Mouse (Mus musculus) stomach, embryonic 14.5 days (tissue): ENCODE measurements around the gene Zfp658. TPM values are rescaled to one million over a fixed set of nuclear protein-coding genes. Genes with fewer than 3 reads are reported as not detected.

Experiments
- ATAC-seq: fragments of 200-750 bp; cut with Nextera tagmentation; 2 replicates; pipeline ENCODE4 v1.8.0; 2017; ENCODE audit warnings: low read depth, moderate TSS enrichment; ENCODE audit not compliant: insufficient number of reproducible peaks, insufficient read depth, low FRiP score
- H3K27ac ChIP-seq: fragments of 300-500 bp; sonication (generic); 2 replicates; pipeline ENCODE4 v1.5.1; 2014; ENCODE audit warnings: mild to moderate bottlenecking, low read length, moderate library complexity, mixed read lengths
- H3K27me3 ChIP-seq: fragments of 300-500 bp; sonication (generic); 2 replicates; pipeline ENCODE4 v1.6.1; 2014; ENCODE audit warnings: low read length, control low read depth, mixed read lengths; ENCODE audit not compliant: control insufficient read depth, insufficient read depth
- H3K36me3 ChIP-seq: fragments of 300-500 bp; sonication (generic); 2 replicates; pipeline ENCODE4 v1.6.1; 2014; ENCODE audit warnings: mild to moderate bottlenecking, control low read depth, low read length, moderate library complexity, mixed read lengths; ENCODE audit not compliant: control insufficient read depth, insufficient read depth
- H3K4me1 ChIP-seq: fragments of 300-500 bp; sonication (generic); 2 replicates; pipeline ENCODE4 v1.6.1; 2014; ENCODE audit warnings: low read length, control low read depth, mixed read lengths; ENCODE audit not compliant: control insufficient read depth, insufficient read depth
- H3K4me2 ChIP-seq: fragments of 300-500 bp; sonication (generic); replicated peaks from 2 replicates; pipeline ENCODE4 v1.6.1; 2014; ENCODE audit warnings: low read depth, low read length, control low read depth
- H3K4me3 ChIP-seq: fragments of 300-500 bp; sonication (generic); 2 replicates; pipeline ENCODE4 v1.5.1; 2014; ENCODE audit warnings: low read depth, low read length, control low read depth
- H3K9ac ChIP-seq: fragments of 300-500 bp; sonication (generic); replicated peaks from 2 replicates; pipeline ENCODE4 v1.6.1; 2014; ENCODE audit warnings: low read depth, mild to moderate bottlenecking, control low read depth, low read length, moderate library complexity, mixed read lengths
- H3K9me3 ChIP-seq: fragments of 300-500 bp; sonication (generic); 2 replicates; pipeline ENCODE4 v1.6.1; 2016; ENCODE audit warnings: low read depth, low read length, control low read depth; ENCODE audit not compliant: control insufficient read depth
- WGBS: fragments of 180-500 bp; shearing (Covaris S2); extraction: QIAGEN DNeasy Blood & Tissue Kit; methylation state at CpG from one replicate; pipeline ENCODE4 v1.1.7; 2014; 5-methylcytosine and 5-hydroxymethylcytosine counted together
- polyA plus RNA-seq: library from polyadenylated mRNA; unstranded; fragments of >200 nt; fragmentation: Nextera tagmentation; extraction: Ambion mirVana; gene quantifications from 2 replicates; pipeline ENCODE4 v1.2.1, GENCODE M21; 2014

The Zfp658 gene
- 3.2 and 5.0 TPM in 2 replicates for polyA plus RNA-seq

- Histone ChIP-seq H3K36me3 (peaks cover 10% of the 10 kb centered on the region), H3K4me2 (peak within 1 kb of the TSS; percentile 79), H3K27ac (peak within 1 kb of the TSS; percentile 61), H3K27me3 (no peaks in the 10 kb centered on the region), H3K4me3 (peak within 1 kb of the TSS; percentile 72), H3K9me3 (no peaks in the 10 kb centered on the region), H3K9ac (peak within 1 kb of the TSS; percentile 81), H3K4me1 (peaks cover 7% of the 10 kb centered on the region; the same call in 1 of the 2 replicates)
- WGBS, result under 1% methylated on average over 27 of the region's 27 CpGs
- peak; percentile 86; the same call in 1 of the 2 replicates for ATAC-seq
These were observed at the start of gene Zfp658 for GRCm38 (mm10) chr7:43562006-43562633. Zfp658 (plus strand) TSS chr7:43562256.

DNA sequence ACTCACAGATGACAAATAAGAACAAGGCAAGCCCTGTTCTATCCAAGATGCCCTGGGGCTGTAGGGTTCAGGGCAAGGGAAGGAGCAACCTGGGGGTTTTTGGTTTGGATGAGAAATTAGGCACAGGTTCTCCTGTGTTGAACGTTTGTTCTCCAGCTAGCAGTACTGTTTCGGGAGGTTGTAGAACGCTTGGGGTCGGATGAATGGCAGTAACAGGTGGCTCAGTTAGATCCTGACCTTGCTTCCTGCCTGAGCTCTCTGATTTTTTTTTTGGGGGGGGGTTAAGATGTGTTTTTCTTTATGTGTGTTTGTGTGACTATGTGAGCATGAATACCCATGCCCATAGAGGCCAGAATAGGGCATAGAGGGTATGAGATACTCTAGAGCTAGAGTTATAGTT lies 49.5 kb upstream of the Zfp658 start:
- Histone ChIP-seq H3K4me1 (no peaks in the 10 kb centered on the region), H3K4me2 (no peak overlapping the region), H3K4me3 (no peak overlapping the region), H3K27ac (no peak overlapping the region), H3K27me3 (no peaks in the 10 kb centered on the region), H3K9me3 (no peaks in the 10 kb centered on the region), H3K36me3 (no peaks in the 10 kb centered on the region), H3K9ac (no peak overlapping the region)
- 84% methylated on average over 4 of the region's 4 CpGs for WGBS
- ATAC-seq, result no peak

DNA sequence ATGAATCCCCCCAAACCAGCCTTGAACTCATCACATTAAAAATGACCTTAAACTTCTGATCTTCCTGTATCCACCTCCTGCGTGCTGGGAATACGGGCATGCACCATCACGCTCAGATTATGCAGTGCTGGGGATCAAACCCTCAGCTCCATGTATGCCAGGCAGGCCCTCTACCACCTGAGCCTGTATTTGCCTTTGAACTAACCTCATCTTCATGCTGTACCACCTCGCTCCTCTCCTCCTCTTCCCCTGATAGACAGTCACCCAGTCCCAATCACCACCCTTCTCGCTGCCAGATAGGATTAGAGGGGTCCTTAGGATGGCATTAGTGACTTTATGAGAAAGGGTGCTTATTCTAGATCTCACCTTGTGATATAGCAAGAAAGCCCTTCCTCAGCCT lies 47.0 kb upstream of the Zfp658 start:
- Histone ChIP-seq H3K9me3 (no peaks in the 10 kb centered on the region), H3K4me3 (no peak overlapping the region), H3K27me3 (no peaks in the 10 kb centered on the region), H3K9ac (no peak overlapping the region), H3K36me3 (no peaks in the 10 kb centered on the region), H3K4me1 (no peaks in the 10 kb centered on the region), H3K27ac (no peak overlapping the region), H3K4me2 (no peak overlapping the region)
- 76% methylated on average over 5 of the region's 5 CpGs for WGBS
- ATAC-seq, result no peak

- Histone ChIP-seq H3K27ac (no peak overlapping the region), H3K9ac (no peak overlapping the region), H3K36me3 (no peaks in the 10 kb centered on the region), H3K4me3 (no peak overlapping the region), H3K4me1 (no peaks in the 10 kb centered on the region), H3K4me2 (no peak overlapping the region), H3K9me3 (no peaks in the 10 kb centered on the region), H3K27me3 (no peaks in the 10 kb centered on the region)
- no peak for ATAC-seq
- WGBS, result 82% methylated on average over 15 of the region's 15 CpGs
These were observed 43.7 kb upstream of the Zfp658 start for GRCm38 (mm10) chr7:43518341-43518740.

DNA sequence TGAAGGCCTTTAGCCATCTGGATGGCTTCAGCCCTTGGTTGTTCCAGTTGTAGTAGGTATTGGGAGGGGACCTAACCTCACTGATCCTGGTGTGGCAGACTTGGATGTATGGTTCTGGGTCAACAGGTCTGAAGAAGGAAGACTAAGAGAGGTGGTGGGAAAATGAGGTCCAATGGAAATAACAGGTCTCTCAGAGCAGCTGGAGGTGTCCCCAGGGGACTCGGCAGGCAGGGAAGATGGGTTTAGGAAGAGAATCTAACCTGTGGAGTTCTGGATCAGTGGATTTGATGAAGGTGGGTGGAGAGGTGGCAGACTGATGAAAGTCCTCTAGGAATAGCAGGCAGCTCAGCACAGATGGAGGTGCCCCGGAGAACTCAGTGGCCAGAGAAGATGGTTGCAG lies 39.3 kb upstream of the Zfp658 start:
- WGBS, result 95% methylated on average over 2 of the region's 2 CpGs

DNA sequence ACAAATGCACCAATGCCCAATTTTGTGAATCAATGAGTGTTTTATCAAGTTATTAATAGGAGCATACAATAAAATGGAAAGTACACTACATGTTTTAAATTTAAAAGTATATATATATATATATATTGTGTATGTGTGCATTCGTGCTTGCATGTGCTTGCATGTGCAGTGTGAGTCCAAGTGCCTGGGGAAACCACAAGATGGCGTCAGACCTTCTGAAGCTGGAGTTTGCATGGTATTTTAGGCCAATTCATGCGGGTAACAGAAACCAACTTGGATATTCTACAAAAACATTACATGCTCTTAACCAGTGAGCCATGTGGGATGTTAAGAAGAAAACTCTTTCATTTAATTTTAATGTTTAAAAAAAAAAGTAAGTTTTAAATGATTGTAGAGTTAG lies 36.7 kb upstream of the Zfp658 start:
- no peaks in the 10 kb centered on the region for H3K36me3 ChIP-seq

More for the DNA sequence above, 39.3 kb upstream of the Zfp658 start:
- H3K36me3 ChIP-seq, result no peaks in the 10 kb centered on the region
- no peaks in the 10 kb centered on the region for H3K9me3 ChIP-seq
- no peaks in the 10 kb centered on the region for H3K4me1 ChIP-seq
- no peak overlapping the region for H3K4me2 ChIP-seq
- H3K9ac ChIP-seq, result no peak overlapping the region
- H3K27ac ChIP-seq, result no peak overlapping the region
- H3K4me3 ChIP-seq, result no peak overlapping the region
- no peak for ATAC-seq
- H3K27me3 ChIP-seq, result no peaks in the 10 kb centered on the region

DNA sequence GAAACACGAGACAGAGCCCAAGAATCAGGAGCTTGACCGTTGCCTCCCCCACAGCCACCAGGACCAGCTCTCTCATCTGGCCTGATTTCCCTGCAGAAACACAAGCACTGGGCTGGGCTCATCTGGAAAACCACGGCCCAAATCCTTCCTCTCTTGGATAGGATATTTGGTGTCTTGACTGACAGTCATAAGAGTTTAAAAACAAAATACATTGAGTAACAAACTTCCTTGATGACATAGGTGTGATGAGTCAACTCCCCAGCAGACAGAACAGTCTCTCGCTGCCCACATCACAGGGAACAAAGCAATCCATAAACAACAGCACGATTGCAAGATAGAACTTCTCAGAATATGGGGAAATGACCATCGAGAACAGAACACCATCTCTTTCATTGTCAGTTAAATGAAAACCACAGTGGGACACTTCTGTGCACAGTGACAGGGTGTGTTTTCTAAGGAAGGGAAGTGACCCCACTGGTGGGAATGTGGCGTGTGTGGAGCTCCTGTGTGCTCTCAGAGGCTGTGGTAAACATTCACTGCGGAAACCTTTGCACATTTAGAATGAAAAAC lies 31.8 kb upstream of the Zfp658 start:
- H3K9me3 ChIP-seq, result no peaks in the 10 kb centered on the region
- no peak overlapping the region for H3K4me2 ChIP-seq
- H3K4me3 ChIP-seq, result no peak overlapping the region
- H3K27me3 ChIP-seq, result no peaks in the 10 kb centered on the region
- no peak for ATAC-seq
- no peak overlapping the region for H3K9ac ChIP-seq
- 70% methylated on average over 8 of the region's 8 CpGs for WGBS
- no peaks in the 10 kb centered on the region for H3K4me1 ChIP-seq
- H3K36me3 ChIP-seq, result no peaks in the 10 kb centered on the region
- no peak overlapping the region for H3K27ac ChIP-seq

More for the DNA sequence above, 36.7 kb upstream of the Zfp658 start:
- 56% methylated on average over 3 of the region's 3 CpGs for WGBS
- ATAC-seq, result no peak
- H3K27ac ChIP-seq, result no peak overlapping the region
- no peak overlapping the region for H3K4me3 ChIP-seq
- H3K27me3 ChIP-seq, result no peaks in the 10 kb centered on the region
- H3K4me1 ChIP-seq, result no peaks in the 10 kb centered on the region
- no peaks in the 10 kb centered on the region for H3K9me3 ChIP-seq
- no peak overlapping the region for H3K4me2 ChIP-seq
- no peak overlapping the region for H3K9ac ChIP-seq

DNA sequence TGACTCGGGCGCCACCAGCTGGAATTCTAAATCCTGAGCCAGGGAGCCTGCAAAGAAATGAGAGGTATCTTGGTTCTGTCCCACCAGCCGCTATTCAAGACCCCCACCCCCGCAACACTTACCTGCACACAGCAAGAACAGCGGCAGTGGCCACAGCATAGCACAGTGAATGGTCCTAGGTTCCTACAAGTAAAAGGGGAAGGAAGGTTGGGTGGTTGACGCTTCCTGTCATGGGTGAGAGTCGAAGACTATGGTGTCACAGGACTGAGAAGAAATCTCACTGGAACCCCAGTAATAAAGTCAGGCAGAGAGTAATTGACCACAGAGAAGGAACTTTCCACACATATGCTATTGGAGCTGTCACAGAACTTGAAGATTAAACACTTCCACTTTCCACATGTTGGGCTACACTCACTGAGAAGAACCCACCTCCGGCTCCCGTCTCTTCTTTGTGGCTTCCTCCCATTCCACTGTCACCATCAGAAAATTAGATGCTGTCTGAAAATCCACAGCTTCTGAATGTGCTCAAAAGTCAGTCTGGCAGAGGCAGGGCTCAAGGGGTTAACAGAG lies 29.0 kb upstream of the Zfp658 start:
- no peak overlapping the region for H3K27ac ChIP-seq
- no peak overlapping the region for H3K9ac ChIP-seq
- WGBS, result 88% methylated on average over 9 of the region's 9 CpGs
- no peaks in the 10 kb centered on the region for H3K27me3 ChIP-seq
- no peak for ATAC-seq
- no peaks in the 10 kb centered on the region for H3K4me1 ChIP-seq
- no peak overlapping the region for H3K4me3 ChIP-seq
- no peaks in the 10 kb centered on the region for H3K9me3 ChIP-seq
- H3K4me2 ChIP-seq, result no peak overlapping the region
- H3K36me3 ChIP-seq, result no peaks in the 10 kb centered on the region
